Mouse (Mus musculus) neural tube, embryonic 12.5 days (tissue): ENCODE measurements around the gene Cenpk. TPM values are rescaled to one million over a fixed set of nuclear protein-coding genes. Genes with fewer than 3 reads are reported as not detected.
"Not testable (repeated sequence)": the region's sequence is repeated elsewhere in the genome, so short reads cannot be mapped to it uniquely, and the experiment has no call there.

Experiments used
- ATAC-seq: fragments of 200-750 bp; cut with Nextera tagmentation; 2 replicates; pipeline ENCODE4 v1.8.0; 2017; ENCODE audit warnings: low read depth, mild to moderate bottlenecking, moderate TSS enrichment, moderate library complexity; ENCODE audit not compliant: low FRiP score
- H3K27ac ChIP-seq: fragments of 300-500 bp; sonication (generic); 2 replicates; pipeline ENCODE4 v1.5.1; 2016
- H3K27me3 ChIP-seq: fragments of 300-500 bp; sonication (generic); replicated peaks from 2 replicates; pipeline ENCODE4 v1.6.1; 2016; ENCODE audit warnings: mild to moderate bottlenecking
- H3K36me3 ChIP-seq: fragments of 300-500 bp; sonication (generic); 2 replicates; pipeline ENCODE4 v1.6.1; 2016; ENCODE audit warnings: mild to moderate bottlenecking
- H3K4me1 ChIP-seq: fragments of 300-500 bp; sonication (generic); 2 replicates; pipeline ENCODE4 v1.6.1; 2016
- H3K4me2 ChIP-seq: fragments of 300-500 bp; sonication (generic); replicated peaks from 2 replicates; pipeline ENCODE4 v1.6.1; 2016; ENCODE audit warnings: mild to moderate bottlenecking
- H3K4me3 ChIP-seq: fragments of 300-500 bp; sonication (generic); 2 replicates; pipeline ENCODE4 v1.5.1; 2016
- H3K9ac ChIP-seq: fragments of 300-500 bp; sonication (generic); 2 replicates; pipeline ENCODE4 v1.6.1; 2016; ENCODE audit warnings: mild to moderate bottlenecking
- H3K9me3 ChIP-seq: fragments of 300-500 bp; sonication (generic); 2 replicates; pipeline ENCODE4 v1.6.1; 2016; ENCODE audit warnings: mild to moderate bottlenecking
- WGBS: fragments of 180-500 bp; shearing (Covaris S2); methylation state at CpG from one replicate; pipeline ENCODE4 v1.1.7; 2016; 5-methylcytosine and 5-hydroxymethylcytosine counted together
- polyA plus RNA-seq: library from polyadenylated mRNA; unstranded; fragments of >200 nt; fragmentation: Nextera tagmentation; extraction: Ambion mirVana; gene quantifications from 2 replicates; pipeline ENCODE4 v1.2.1, GENCODE M21; 2016

Gene Cenpk
- polyA plus RNA-seq: 39.1 and 41.5 TPM in 2 replicates

DNA sequence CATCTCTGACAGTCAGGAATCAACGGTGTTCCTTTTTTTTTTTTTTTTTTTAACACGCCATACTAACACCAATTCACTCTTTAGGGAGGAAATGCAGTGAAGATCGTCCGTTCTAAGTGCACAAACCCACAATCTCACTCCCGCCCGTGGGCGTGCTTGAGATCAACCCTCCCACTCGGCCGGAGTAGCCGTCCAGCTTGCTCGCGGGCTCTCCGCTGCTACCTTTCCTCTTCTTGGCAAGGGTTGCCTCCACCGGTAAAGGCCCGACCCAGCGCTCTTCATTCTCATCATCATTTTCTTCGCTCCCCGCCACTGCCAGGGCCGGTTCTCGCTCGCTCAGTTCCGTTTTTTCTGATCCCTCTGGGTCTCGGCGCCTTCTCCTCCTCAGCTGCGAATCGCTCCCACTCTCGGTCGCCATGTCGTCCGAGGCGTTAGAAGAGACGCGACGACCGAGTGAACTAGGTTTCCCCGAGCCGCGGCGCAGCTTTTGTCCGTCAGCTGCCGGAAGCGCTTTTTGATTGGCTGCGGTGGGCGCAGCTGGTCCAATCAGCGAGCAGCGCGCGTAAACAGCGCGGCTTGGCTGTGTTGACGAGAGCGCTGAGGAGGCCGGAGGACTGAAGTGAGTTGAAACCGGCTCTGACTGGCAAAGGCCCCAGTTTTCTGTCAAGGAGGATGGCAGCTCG is at the start of gene Cenpk, which contains the start of gene Ppwd1:
Cenpk (plus strand) TSS at position 228 of the 683 bp plus-strand sequence.
Ppwd1 (minus strand) TSS at position 460 of the 683 bp plus-strand sequence.
- no peaks in the 10 kb centered on the region for H3K27me3 ChIP-seq
- H3K9ac ChIP-seq: peak within 1 kb of the TSS; percentile 78
- H3K4me1 ChIP-seq: peaks cover 5% of the 10 kb centered on the region
- H3K9me3 ChIP-seq: no peaks in the 10 kb centered on the region
- H3K36me3 ChIP-seq: no peaks in the 10 kb centered on the region
- H3K4me3 ChIP-seq: peak within 1 kb of the TSS; percentile 72
- peak; percentile 100 for ATAC-seq
- peak within 1 kb of the TSS; percentile 77; the same call in 1 of the 2 replicates for H3K27ac ChIP-seq
- WGBS: under 1% methylated on average over 55 of the region's 55 CpGs
- H3K4me2 ChIP-seq: peak within 1 kb of the TSS; percentile 72

DNA sequence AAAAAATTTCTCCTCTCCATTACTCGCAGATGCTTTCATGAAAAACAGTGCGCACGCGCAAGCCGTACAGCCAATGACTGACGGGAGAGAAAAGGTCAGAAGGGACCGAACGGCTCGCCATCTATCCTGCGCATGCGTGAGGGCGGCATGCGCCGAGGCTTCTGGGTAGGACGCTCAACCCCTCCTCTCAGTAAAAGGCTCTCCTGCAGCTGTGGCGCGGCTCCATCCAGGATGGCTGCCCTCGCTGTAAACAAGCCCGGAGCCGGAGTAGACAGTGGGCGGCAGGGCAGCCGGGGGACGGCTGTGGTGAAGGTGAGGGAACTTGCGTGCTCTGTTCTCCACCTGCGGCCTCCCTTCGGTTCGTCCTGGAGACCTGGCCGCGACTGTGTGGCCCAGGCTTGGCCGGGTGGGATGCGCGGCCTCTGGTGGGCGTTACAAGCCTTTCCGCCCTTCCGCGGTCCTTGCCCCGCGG is 49.7 kb upstream of the Cenpk start, which contains the start of gene Trim23:
Trim23 (plus strand) TSS at position 148 of the 472 bp plus-strand sequence.
- H3K27ac ChIP-seq: peak within 1 kb of the TSS; percentile 62; the same call in 1 of the 2 replicates
- WGBS: under 1% methylated on average over 38 of the region's 38 CpGs
- H3K9me3 ChIP-seq: no peaks in the 10 kb centered on the region

DNA sequence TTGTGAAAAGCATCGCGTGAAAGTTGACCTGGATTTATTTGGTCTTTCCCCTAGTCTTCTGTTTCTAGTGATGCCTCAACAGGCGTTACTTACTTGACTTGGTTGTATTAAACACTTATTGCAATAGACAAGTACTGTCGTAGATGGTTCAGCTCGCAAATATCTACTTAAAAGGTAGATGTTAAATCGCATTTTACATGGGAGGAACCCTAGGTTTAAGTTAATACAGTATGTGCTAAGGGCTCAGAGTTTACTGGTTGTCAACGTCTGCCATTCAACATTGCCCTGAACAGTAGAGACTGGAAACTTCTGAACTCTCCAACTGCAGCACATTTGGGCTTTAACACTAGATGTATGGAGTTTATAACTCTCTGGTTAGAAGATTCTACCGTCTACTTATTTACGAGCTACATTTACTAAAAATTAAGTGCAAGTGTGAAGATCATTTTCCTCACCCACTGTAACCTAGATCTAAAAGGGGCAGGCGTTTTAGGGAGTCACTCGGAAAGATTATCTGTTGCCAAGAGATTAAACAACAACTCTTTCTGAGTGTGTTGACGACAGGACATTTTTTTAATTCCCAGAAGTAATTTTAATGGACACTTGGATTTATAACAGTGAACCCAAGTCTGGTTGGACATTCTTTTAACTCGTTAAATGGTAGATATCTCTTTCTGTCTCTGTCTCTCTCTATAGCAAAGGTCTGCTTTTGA is 49.1 kb upstream of the Cenpk start:
- no peaks in the 10 kb centered on the region for H3K9me3 ChIP-seq
- H3K4me3 ChIP-seq: peak overlapping the region; percentile 84
- H3K4me1 ChIP-seq: peaks cover 11% of the 10 kb centered on the region; the same call in 1 of the 2 replicates
- peak overlapping the region; percentile 79 for H3K9ac ChIP-seq
- H3K27ac ChIP-seq: no peak overlapping the region
- ATAC-seq: no peak
- H3K36me3 ChIP-seq: peaks cover 9% of the 10 kb centered on the region; the same call in 1 of the 2 replicates
- no peaks in the 10 kb centered on the region for H3K27me3 ChIP-seq
- peak overlapping the region; percentile 72 for H3K4me2 ChIP-seq
- WGBS: 27% methylated on average over 13 of the region's 13 CpGs

More for the DNA sequence above, 49.7 kb upstream of the Cenpk start, which contains the start of gene Trim23:
- H3K9ac ChIP-seq: peak within 1 kb of the TSS; percentile 79
- H3K36me3 ChIP-seq: peaks cover 6% of the 10 kb centered on the region; the same call in 1 of the 2 replicates
- peak within 1 kb of the TSS; percentile 79 for H3K4me2 ChIP-seq
- peak within 1 kb of the TSS; percentile 84 for H3K4me3 ChIP-seq
- ATAC-seq: peak; percentile 99
- peaks cover 11% of the 10 kb centered on the region; the same call in 1 of the 2 replicates for H3K4me1 ChIP-seq
- no peaks in the 10 kb centered on the region for H3K27me3 ChIP-seq

DNA sequence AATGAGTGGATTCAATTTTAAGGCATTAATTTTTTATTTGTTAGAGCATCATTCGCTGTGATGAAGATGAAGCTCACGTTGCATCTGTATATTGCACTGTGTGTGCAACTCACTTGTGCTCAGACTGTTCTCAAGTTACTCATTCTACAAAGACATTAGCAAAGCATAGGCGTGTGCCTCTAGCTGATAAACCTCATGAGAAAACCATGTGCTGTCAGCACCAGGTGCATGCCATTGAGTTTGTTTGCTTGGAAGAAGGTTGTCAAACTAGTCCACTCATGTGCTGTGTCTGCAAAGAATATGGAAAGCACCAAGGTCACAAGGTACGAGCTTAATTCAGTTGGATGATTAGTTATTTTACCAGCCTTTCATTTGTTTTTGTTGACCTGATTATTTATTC is 41.1 kb upstream of the Cenpk start:
- no peak for ATAC-seq
- H3K9ac ChIP-seq: no peak overlapping the region
- no peaks in the 10 kb centered on the region for H3K27me3 ChIP-seq
- H3K4me2 ChIP-seq: no peak overlapping the region
- H3K4me3 ChIP-seq: no peak overlapping the region
- peaks cover 29% of the 10 kb centered on the region for H3K36me3 ChIP-seq
- H3K9me3 ChIP-seq: no peaks in the 10 kb centered on the region
- WGBS: 93% methylated on average over 4 of the region's 4 CpGs
- H3K4me1 ChIP-seq: no peaks in the 10 kb centered on the region
- no peak overlapping the region for H3K27ac ChIP-seq

DNA sequence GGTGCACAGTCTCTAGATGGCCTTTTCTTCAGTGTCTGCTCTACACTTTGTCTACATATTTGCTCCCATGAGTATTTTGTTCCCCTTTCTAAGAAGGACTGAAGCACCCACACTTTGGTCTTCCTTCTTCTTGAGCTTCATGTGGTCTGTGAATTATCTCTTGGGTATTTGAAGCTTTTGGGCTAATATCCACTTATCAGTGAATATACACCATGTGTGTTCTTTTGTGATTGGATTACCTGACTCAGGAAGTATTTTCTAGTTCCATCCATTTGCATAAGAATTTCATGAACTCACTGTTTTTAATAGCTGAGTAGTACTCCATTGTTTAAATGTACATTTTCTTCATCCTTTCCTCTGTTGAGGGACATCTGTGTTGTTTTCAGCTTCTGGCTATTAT is 32.5 kb upstream of the Cenpk start:
- not testable (repeated sequence) for H3K27me3 ChIP-seq, H3K4me1 ChIP-seq, H3K27ac ChIP-seq, H3K4me2 ChIP-seq, H3K9ac ChIP-seq, ATAC-seq, H3K4me3 ChIP-seq, H3K9me3 ChIP-seq
- H3K36me3 ChIP-seq: peaks cover 29% of the 10 kb centered on the region

DNA sequence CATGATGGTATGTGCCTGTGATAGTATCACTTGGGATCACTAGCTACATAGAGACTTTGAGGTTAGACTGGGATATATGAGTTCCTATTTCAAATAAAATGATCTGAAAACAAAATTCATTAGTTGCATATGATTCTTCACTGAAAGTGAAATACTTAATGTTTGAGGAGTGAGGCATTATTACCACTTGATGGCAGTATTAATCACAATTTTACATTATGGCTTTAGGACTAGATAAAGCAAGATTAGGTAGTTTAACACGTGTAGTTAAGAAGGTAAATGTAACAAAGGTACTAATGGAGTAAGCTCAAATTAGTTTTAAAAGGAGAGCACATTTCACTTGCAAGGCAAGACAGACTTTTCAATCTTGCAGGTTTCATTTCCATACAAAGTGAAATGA is 24.1 kb upstream of the Cenpk start:
- 71% methylated on average over 1 of the region's 1 CpGs for WGBS
- no peaks in the 10 kb centered on the region for H3K27me3 ChIP-seq

DNA sequence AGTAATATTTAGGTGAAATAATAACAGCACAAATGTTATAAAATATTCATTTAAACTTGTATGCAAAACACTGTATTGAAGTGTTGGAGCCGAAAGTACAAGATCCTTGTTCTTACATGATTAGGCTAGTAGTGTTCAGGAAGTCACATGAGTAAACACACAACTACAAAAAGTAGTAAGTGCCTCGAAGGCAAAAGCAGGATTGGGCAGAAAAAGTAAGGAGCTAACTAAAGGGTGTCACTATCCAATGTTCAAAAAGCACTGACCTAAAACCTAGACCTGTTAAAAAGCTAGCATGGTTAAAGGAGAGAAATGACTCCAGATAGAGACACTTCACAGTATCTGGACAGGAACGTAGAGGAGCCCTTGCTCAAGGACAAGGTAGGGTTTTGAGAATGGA is 933 bp upstream of the Cenpk start:
- no peaks in the 10 kb centered on the region for H3K9me3 ChIP-seq
- H3K36me3 ChIP-seq: no peaks in the 10 kb centered on the region
- H3K27me3 ChIP-seq: no peaks in the 10 kb centered on the region
- H3K4me1 ChIP-seq: peaks cover 5% of the 10 kb centered on the region
- ATAC-seq: no peak
- WGBS: 79% methylated on average over 3 of the region's 3 CpGs
- H3K27ac ChIP-seq: no peak overlapping the region
- H3K4me2 ChIP-seq: peak overlapping the region; percentile 72
- H3K4me3 ChIP-seq: peak overlapping the region; percentile 72; the same call in 1 of the 2 replicates
- peak overlapping the region; percentile 9; the same call in 1 of the 2 replicates for H3K9ac ChIP-seq

More for the DNA sequence above, 24.1 kb upstream of the Cenpk start:
- H3K9me3 ChIP-seq: no peaks in the 10 kb centered on the region
- no peak overlapping the region for H3K4me2 ChIP-seq
- ATAC-seq: no peak
- no peaks in the 10 kb centered on the region for H3K4me1 ChIP-seq
- no peak overlapping the region for H3K9ac ChIP-seq
- peaks cover 14% of the 10 kb centered on the region; the same call in 1 of the 2 replicates for H3K36me3 ChIP-seq
- H3K4me3 ChIP-seq: no peak overlapping the region
- no peak overlapping the region for H3K27ac ChIP-seq

DNA sequence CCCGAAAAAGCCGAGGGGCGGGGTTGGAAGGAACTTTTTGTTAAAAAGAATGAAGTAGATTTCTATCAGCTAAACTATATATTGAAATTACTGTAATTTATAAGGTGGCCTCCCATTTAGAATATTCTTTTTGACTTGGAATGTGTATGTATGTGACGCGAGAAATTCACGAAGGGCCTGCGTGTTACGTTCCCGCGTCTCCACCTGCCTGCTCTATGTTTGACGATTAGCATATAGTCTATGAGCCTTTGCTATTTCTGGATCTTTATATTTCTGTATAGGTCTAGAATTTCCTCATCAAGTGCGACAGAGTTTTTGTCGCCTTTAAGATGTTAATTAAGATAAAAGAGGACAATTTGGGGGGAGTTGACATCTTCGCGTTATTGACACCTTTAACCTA is 770 bp downstream of the Cenpk start:
- 6% methylated on average over 15 of the region's 15 CpGs for WGBS
- no peaks in the 10 kb centered on the region for H3K9me3 ChIP-seq
- H3K27ac ChIP-seq: no peak overlapping the region
- H3K27me3 ChIP-seq: no peaks in the 10 kb centered on the region
- no peaks in the 10 kb centered on the region for H3K36me3 ChIP-seq
- H3K4me1 ChIP-seq: peaks cover 5% of the 10 kb centered on the region
- ATAC-seq: peak; percentile 48; the same call in 1 of the 2 replicates
- peak overlapping the region; percentile 72 for H3K4me2 ChIP-seq
- peak overlapping the region; percentile 72 for H3K4me3 ChIP-seq
- H3K9ac ChIP-seq: peak overlapping the region; percentile 78

DNA sequence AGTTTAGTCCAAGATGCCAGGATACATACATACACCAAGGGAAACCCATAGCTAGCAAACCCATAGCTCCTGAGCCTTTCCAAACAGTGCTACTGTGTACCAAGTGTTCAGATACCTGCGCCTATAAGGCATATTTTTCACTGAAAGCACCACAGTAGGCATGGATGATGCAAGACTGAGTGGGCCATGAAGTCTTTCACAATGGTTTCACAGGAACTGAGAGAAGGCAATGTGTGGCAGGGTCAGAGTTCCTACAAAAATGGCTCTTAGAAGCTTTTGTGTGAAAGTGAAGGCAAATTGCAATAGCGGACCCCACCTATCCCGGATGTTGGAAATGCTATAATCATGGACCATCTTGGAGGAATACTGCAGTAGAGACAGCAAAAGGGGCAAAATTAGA is 30.6 kb downstream of the Cenpk start:
- Histone ChIP-seq H3K4me3 (no peak overlapping the region), H3K4me2 (no peak overlapping the region), H3K9ac (no peak overlapping the region), H3K27me3 (no peaks in the 10 kb centered on the region), H3K4me1 (no peaks in the 10 kb centered on the region), H3K27ac (no peak overlapping the region), H3K9me3 (no peaks in the 10 kb centered on the region), H3K36me3 (no peaks in the 10 kb centered on the region)
- 93% methylated on average over 3 of the region's 3 CpGs for WGBS
- ATAC-seq: no peak

DNA sequence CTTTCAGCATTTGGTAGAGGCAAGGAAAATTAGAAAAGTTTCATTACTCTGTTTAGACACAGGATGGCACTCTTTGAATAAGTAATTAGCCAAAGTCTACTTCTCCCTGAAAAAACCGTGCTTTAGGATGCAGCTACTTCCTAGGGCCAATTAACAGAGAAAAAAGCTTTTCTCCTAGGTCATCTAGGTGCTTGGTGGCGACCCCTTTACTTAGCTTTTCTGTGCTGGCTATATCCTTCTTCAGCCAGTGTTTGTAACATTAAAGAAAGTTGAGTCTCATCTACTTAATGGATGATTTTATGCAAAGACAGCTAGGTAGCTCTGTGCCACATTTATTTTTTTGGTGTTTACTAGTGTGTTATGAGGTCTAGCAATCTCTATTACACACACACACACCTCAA is 56.6 kb downstream of the Cenpk start:
- no peaks in the 10 kb centered on the region for H3K9me3 ChIP-seq
- H3K4me1 ChIP-seq: peaks cover 12% of the 10 kb centered on the region; the same call in 1 of the 2 replicates
- no peaks in the 10 kb centered on the region for H3K36me3 ChIP-seq
- no peak overlapping the region for H3K4me3 ChIP-seq
- WGBS: 3% methylated on average over 2 of the region's 2 CpGs
- no peak overlapping the region for H3K27ac ChIP-seq
- no peak overlapping the region for H3K9ac ChIP-seq
- peak overlapping the region; percentile 70; the same call in 1 of the 2 replicates for H3K4me2 ChIP-seq
- ATAC-seq: no peak
- H3K27me3 ChIP-seq: no peaks in the 10 kb centered on the region

DNA sequence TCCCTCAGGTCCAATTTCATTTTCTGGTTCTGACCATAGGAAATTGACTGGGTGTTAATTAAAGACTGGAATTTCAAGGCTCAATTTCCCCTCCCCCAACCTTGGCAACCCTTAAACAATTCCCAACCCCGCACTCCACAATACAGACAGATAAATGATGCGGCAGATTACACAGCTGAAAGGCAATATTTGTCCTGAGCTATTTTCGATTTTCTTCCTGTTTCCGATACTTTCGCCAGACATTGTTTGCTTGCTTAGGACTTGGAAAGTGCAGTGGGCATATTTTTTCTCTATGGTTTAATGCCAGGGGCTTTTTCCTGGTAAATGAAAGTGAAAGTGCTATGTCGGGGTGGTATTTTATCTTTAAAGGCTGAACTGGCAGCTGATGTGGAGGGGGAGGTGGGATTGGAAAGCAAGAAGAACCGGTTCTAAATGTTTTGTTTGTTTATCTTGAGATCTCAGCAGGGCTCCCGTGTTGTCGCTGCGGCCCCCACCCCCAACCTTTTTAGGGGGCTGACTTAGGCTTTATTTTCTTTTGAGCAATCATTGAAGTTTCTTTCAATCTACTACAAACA is 57.4 kb downstream of the Cenpk start:
- H3K9me3 ChIP-seq: no peaks in the 10 kb centered on the region
- H3K27ac ChIP-seq: no peak overlapping the region
- no peaks in the 10 kb centered on the region for H3K36me3 ChIP-seq
- ATAC-seq: no peak
- H3K4me2 ChIP-seq: peak overlapping the region; percentile 70
- peak overlapping the region; percentile 52; the same call in 1 of the 2 replicates for H3K9ac ChIP-seq
- peaks cover 12% of the 10 kb centered on the region; the same call in 1 of the 2 replicates for H3K4me1 ChIP-seq
- H3K27me3 ChIP-seq: no peaks in the 10 kb centered on the region
- WGBS: under 1% methylated on average over 10 of the region's 10 CpGs
- H3K4me3 ChIP-seq: peak overlapping the region; percentile 37
